Mouse (Mus musculus): ENCODE measurements around the gene Iqgap2. TPM values are rescaled to one million over a fixed set of nuclear protein-coding genes. Genes with fewer than 3 reads are reported as not detected.
A peak's percentile ranks its signal among the peaks of the same experiment; 100 is the strongest.

The Iqgap2 gene
- polyA plus RNA-seq, 1 experiment from 2014 or later, result 25.3 TPM

GRCm38 (mm10) chr13:95617082-95617670 lies 274.5 kb downstream of the Iqgap2 start:
- 4% methylated on average over 17 of the region's 17 CpGs for WGBS
- peak overlapping the region; percentile 82 for H3K4me2 ChIP-seq (replicated peaks; ENCODE audit: low read depth, low read length)
- H3K4me3 ChIP-seq (ENCODE audit: low read depth, low read length), result peak overlapping the region; percentile 82
- H3K36me3 ChIP-seq (ENCODE audit: control insufficient read depth, insufficient read depth, low read length), result no peaks in the 10 kb centered on the region; the same call in 1 of the 2 replicates
- peak overlapping the region; percentile 49; the same call in 1 of the 2 replicates for H3K27ac ChIP-seq (ENCODE audit: low read length)
- peaks cover 10% of the 10 kb centered on the region for H3K4me1 ChIP-seq (ENCODE audit: control insufficient read depth, insufficient read depth, low read length)
- no peaks in the 10 kb centered on the region for H3K9me3 ChIP-seq (ENCODE audit: control insufficient read depth, low read depth, low read length)
- no peaks in the 10 kb centered on the region for H3K27me3 ChIP-seq (ENCODE audit: control insufficient read depth, insufficient read depth, low read length)
- H3K9ac ChIP-seq (replicated peaks; ENCODE audit: low read depth, low read length), result peak overlapping the region; percentile 87
- ATAC-seq (ENCODE audit: insufficient number of reproducible peaks, insufficient read depth, low FRiP score, low read depth), result no peak

- Histone ChIP-seq H3K36me3 (ENCODE audit: control insufficient read depth, insufficient read depth, low read length) (peaks cover 3% of the 10 kb centered on the region), H3K9ac (replicated peaks; ENCODE audit: low read depth, low read length) (peak overlapping the region; percentile 87; the same call in 1 of the 2 replicates), H3K27me3 (ENCODE audit: control insufficient read depth, insufficient read depth, low read length) (no peaks in the 10 kb centered on the region), H3K4me3 (ENCODE audit: low read depth, low read length) (peak overlapping the region; percentile 82), H3K4me1 (ENCODE audit: control insufficient read depth, insufficient read depth, low read length) (peaks cover 10% of the 10 kb centered on the region), H3K27ac (ENCODE audit: low read length) (peak overlapping the region; percentile 28; the same call in 1 of the 2 replicates), H3K9me3 (ENCODE audit: control insufficient read depth, low read depth, low read length) (no peaks in the 10 kb centered on the region), H3K4me2 (replicated peaks; ENCODE audit: low read depth, low read length) (peak overlapping the region; percentile 82)
- WGBS, result 22% methylated on average over 11 of the region's 11 CpGs
- ATAC-seq (ENCODE audit: insufficient number of reproducible peaks, insufficient read depth, low FRiP score, low read depth), result no peak
Observed at GRCm38 (mm10) chr13:95616512-95616911, 275.2 kb downstream of the Iqgap2 start.

GRCm38 (mm10) chr13:95614757-95615156 lies 277.0 kb downstream of the Iqgap2 start:
- Histone ChIP-seq H3K4me2 (replicated peaks; ENCODE audit: low read depth, low read length) (no peak overlapping the region), H3K9ac (replicated peaks; ENCODE audit: low read depth, low read length) (no peak overlapping the region), H3K27me3 (ENCODE audit: control insufficient read depth, insufficient read depth, low read length) (no peaks in the 10 kb centered on the region), H3K4me1 (ENCODE audit: control insufficient read depth, insufficient read depth, low read length) (peaks cover 10% of the 10 kb centered on the region), H3K9me3 (ENCODE audit: control insufficient read depth, low read depth, low read length) (no peaks in the 10 kb centered on the region), H3K4me3 (ENCODE audit: low read depth, low read length) (no peak overlapping the region), H3K27ac (ENCODE audit: low read length) (no peak overlapping the region), H3K36me3 (ENCODE audit: control insufficient read depth, insufficient read depth, low read length) (peaks cover 3% of the 10 kb centered on the region)
- no peak for ATAC-seq (ENCODE audit: insufficient number of reproducible peaks, insufficient read depth, low FRiP score, low read depth)
- 61% methylated on average over 6 of the region's 6 CpGs for WGBS

- Histone ChIP-seq H3K4me1 (ENCODE audit: control insufficient read depth, insufficient read depth, low read length) (peaks cover 10% of the 10 kb centered on the region), H3K4me3 (ENCODE audit: low read depth, low read length) (no peak overlapping the region), H3K9ac (replicated peaks; ENCODE audit: low read depth, low read length) (no peak overlapping the region), H3K27ac (ENCODE audit: low read length) (no peak overlapping the region), H3K36me3 (ENCODE audit: control insufficient read depth, insufficient read depth, low read length) (peaks cover 3% of the 10 kb centered on the region), H3K27me3 (ENCODE audit: control insufficient read depth, insufficient read depth, low read length) (no peaks in the 10 kb centered on the region), H3K9me3 (ENCODE audit: control insufficient read depth, low read depth, low read length) (no peaks in the 10 kb centered on the region), H3K4me2 (replicated peaks; ENCODE audit: low read depth, low read length) (no peak overlapping the region)
- 89% methylated on average over 10 of the region's 10 CpGs for WGBS
- no peak for ATAC-seq (ENCODE audit: insufficient number of reproducible peaks, insufficient read depth, low FRiP score, low read depth)
Observed at GRCm38 (mm10) chr13:95612243-95612642, 279.5 kb downstream of the Iqgap2 start.

- H3K27ac ChIP-seq (ENCODE audit: low read length), result no peak overlapping the region
- H3K4me2 ChIP-seq (replicated peaks; ENCODE audit: low read depth, low read length), result no peak overlapping the region
- H3K27me3 ChIP-seq (ENCODE audit: control insufficient read depth, insufficient read depth, low read length), result no peaks in the 10 kb centered on the region
- no peak overlapping the region for H3K4me3 ChIP-seq (ENCODE audit: low read depth, low read length)
- ATAC-seq (ENCODE audit: insufficient number of reproducible peaks, insufficient read depth, low FRiP score, low read depth), result no peak
- peaks cover 3% of the 10 kb centered on the region for H3K36me3 ChIP-seq (ENCODE audit: control insufficient read depth, insufficient read depth, low read length)
- no peak overlapping the region for H3K9ac ChIP-seq (replicated peaks; ENCODE audit: low read depth, low read length)
- no peaks in the 10 kb centered on the region for H3K9me3 ChIP-seq (ENCODE audit: control insufficient read depth, low read depth, low read length)
- WGBS, result 85% methylated on average over 4 of the region's 4 CpGs
- H3K4me1 ChIP-seq (ENCODE audit: control insufficient read depth, insufficient read depth, low read length), result peaks cover 9% of the 10 kb centered on the region
Observed at GRCm38 (mm10) chr13:95611752-95612151, 280.0 kb downstream of the Iqgap2 start.

- Histone ChIP-seq H3K4me1 (ENCODE audit: control insufficient read depth, insufficient read depth, low read length) (peaks cover 4% of the 10 kb centered on the region), H3K4me2 (replicated peaks; ENCODE audit: low read depth, low read length) (no peak overlapping the region), H3K36me3 (ENCODE audit: control insufficient read depth, insufficient read depth, low read length) (peaks cover 3% of the 10 kb centered on the region), H3K9ac (replicated peaks; ENCODE audit: low read depth, low read length) (no peak overlapping the region), H3K4me3 (ENCODE audit: low read depth, low read length) (no peak overlapping the region), H3K27ac (ENCODE audit: low read length) (no peak overlapping the region), H3K27me3 (ENCODE audit: control insufficient read depth, insufficient read depth, low read length) (no peaks in the 10 kb centered on the region), H3K9me3 (ENCODE audit: control insufficient read depth, low read depth, low read length) (no peaks in the 10 kb centered on the region)
- WGBS, result 82% methylated on average over 16 of the region's 16 CpGs
- ATAC-seq (ENCODE audit: insufficient number of reproducible peaks, insufficient read depth, low FRiP score, low read depth), result no peak
Observed at GRCm38 (mm10) chr13:95610786-95611562, 280.7 kb downstream of the Iqgap2 start.

GRCm38 (mm10) chr13:95609088-95609420 lies 282.7 kb downstream of the Iqgap2 start:
- Histone ChIP-seq H3K4me1 (ENCODE audit: control insufficient read depth, insufficient read depth, low read length) (no peaks in the 10 kb centered on the region), H3K4me3 (ENCODE audit: low read depth, low read length) (no peak overlapping the region), H3K4me2 (replicated peaks; ENCODE audit: low read depth, low read length) (no peak overlapping the region), H3K36me3 (ENCODE audit: control insufficient read depth, insufficient read depth, low read length) (peaks cover 10% of the 10 kb centered on the region), H3K27me3 (ENCODE audit: control insufficient read depth, insufficient read depth, low read length) (no peaks in the 10 kb centered on the region), H3K9me3 (ENCODE audit: control insufficient read depth, low read depth, low read length) (no peaks in the 10 kb centered on the region), H3K27ac (ENCODE audit: low read length) (no peak overlapping the region), H3K9ac (replicated peaks; ENCODE audit: low read depth, low read length) (no peak overlapping the region)
- ATAC-seq (ENCODE audit: insufficient number of reproducible peaks, insufficient read depth, low FRiP score, low read depth), result no peak
- 73% methylated on average over 2 of the region's 2 CpGs for WGBS

- Histone ChIP-seq H3K36me3 (ENCODE audit: control insufficient read depth, insufficient read depth, low read length) (peaks cover 15% of the 10 kb centered on the region), H3K4me2 (replicated peaks; ENCODE audit: low read depth, low read length) (no peak overlapping the region), H3K4me3 (ENCODE audit: low read depth, low read length) (no peak overlapping the region), H3K27ac (ENCODE audit: low read length) (no peak overlapping the region), H3K27me3 (ENCODE audit: control insufficient read depth, insufficient read depth, low read length) (no peaks in the 10 kb centered on the region), H3K9me3 (ENCODE audit: control insufficient read depth, low read depth, low read length) (no peaks in the 10 kb centered on the region), H3K9ac (replicated peaks; ENCODE audit: low read depth, low read length) (no peak overlapping the region), H3K4me1 (ENCODE audit: control insufficient read depth, insufficient read depth, low read length) (no peaks in the 10 kb centered on the region)
- ATAC-seq (ENCODE audit: insufficient number of reproducible peaks, insufficient read depth, low FRiP score, low read depth), result no peak
- whole genome bisulfite sequencing, result 75% methylated on average over 6 of the region's 6 CpGs
Observed at GRCm38 (mm10) chr13:95608416-95609087, 283.2 kb downstream of the Iqgap2 start.

All from stomach, embryonic 14.5 days (tissue).